ENCODE assay signal across 14 mouse cellular contexts in genomic region chr5:23410718-23411101, GRCm38 (mm10). TPM values are rescaled to one million over a fixed set of nuclear protein-coding genes. Genes with fewer than 3 reads are reported as not detected.
A peak's percentile ranks its signal among the peaks of the same experiment; 100 is the strongest.
DNase-seq lines count a peak whose midpoint lies in the region; ATAC-seq and TF ChIP-seq lines count a peak whose summit lies in the region.
"Had no signal": no experiment of that assay in that cellular context is flagged by ENCODE, and none has a peak within 500 bp of the region (broad histone marks: within the 10 kb centered on the region; RNA-seq: fewer than 3 reads in every experiment).

No protein-coding gene starts in this region.

- H3K4me3 ChIP-seq in embryonic facial prominence, embryonic 13.5 days: no peak overlapping the region
- no peak overlapping the region for H3K4me3 ChIP-seq in embryonic facial prominence, embryonic 10.5 days
- no peak overlapping the region for H3K4me3 ChIP-seq in heart, embryonic 16.5 days (ENCODE audit: low read length)
- H3K4me3 ChIP-seq in limb, embryonic 15.5 days: no peak overlapping the region
- no peak overlapping the region for H3K4me3 ChIP-seq in limb, embryonic 10.5 days
- no peak overlapping the region for H3K4me3 ChIP-seq in heart, postnatal 0 days (ENCODE audit: low read depth, low read length)
- H3K4me3 ChIP-seq: neural tube, embryonic 15.5 days had no signal

- H3K27me3 ChIP-seq in embryonic facial prominence, embryonic 13.5 days: no peaks in the 10 kb centered on the region
- H3K27me3 ChIP-seq in embryonic facial prominence, embryonic 10.5 days (replicated peaks; ENCODE audit: low read depth, poor library complexity, severe bottlenecking): no peaks in the 10 kb centered on the region
- H3K27me3 ChIP-seq in heart, embryonic 16.5 days (ENCODE audit: control insufficient read depth, insufficient read depth, low read length): no peaks in the 10 kb centered on the region
- H3K27me3 ChIP-seq in limb, embryonic 15.5 days: no peaks in the 10 kb centered on the region
- H3K27me3 ChIP-seq in limb, embryonic 10.5 days (ENCODE audit: low read depth, poor library complexity, severe bottlenecking): no peaks in the 10 kb centered on the region
- H3K27me3 ChIP-seq in heart, postnatal 0 days (ENCODE audit: control insufficient read depth, insufficient read depth, low read length): no peaks in the 10 kb centered on the region
- H3K27me3 ChIP-seq: neural tube, embryonic 15.5 days had no signal

- no peak for TF ChIP-seq EP300 in heart, postnatal 0 days (IDR thresholded peaks at IDR 0.05; ENCODE audit: low read depth)

- DNase-seq in embryonic facial prominence, embryonic 10.5 days (ENCODE audit: low spot score): no peak
- no peak for DNase-seq in heart, adult 8-10 months (ENCODE audit: low spot score)
- DNase-seq in limb, embryonic 10.5 days (ENCODE audit: low spot score): no peak
- DNase-seq in heart, postnatal 0 days (ENCODE audit: low spot score): no peak
- no peak for DNase-seq in left cerebral cortex, adult 9 months (ENCODE audit: low spot score in 2 of 2)
- DNase-seq: cerebellum, adult 9-11 months; embryo, embryonic 11 days; lung, adult 2 months; retina, postnatal 1 day; spleen, adult 18-20 months had no signal

- no peak overlapping the region for H3K4me2 ChIP-seq in embryonic facial prominence, embryonic 13.5 days
- peak overlapping the region; percentile 22; the same call in 1 of the 2 replicates for H3K4me2 ChIP-seq in heart, embryonic 16.5 days (ENCODE audit: low read depth, low read length)
- H3K4me2 ChIP-seq in limb, embryonic 15.5 days: no peak overlapping the region
- no peak overlapping the region for H3K4me2 ChIP-seq in heart, postnatal 0 days (ENCODE audit: low read depth, low read length)
- H3K4me2 ChIP-seq: neural tube, embryonic 15.5 days had no signal

- H3K9ac ChIP-seq in embryonic facial prominence, embryonic 13.5 days: no peak overlapping the region
- no peak overlapping the region for H3K9ac ChIP-seq in heart, embryonic 16.5 days (ENCODE audit: low read length)
- no peak overlapping the region for H3K9ac ChIP-seq in limb, embryonic 15.5 days
- no peak overlapping the region for H3K9ac ChIP-seq in heart, postnatal 0 days (replicated peaks; ENCODE audit: low read depth, low read length)
- H3K9ac ChIP-seq: neural tube, embryonic 15.5 days had no signal

- WGBS in embryonic facial prominence, embryonic 13.5 days: 69% methylated on average over 2 of the region's 2 CpGs
- 78% methylated on average over 2 of the region's 2 CpGs for WGBS in embryonic facial prominence, embryonic 10.5 days
- WGBS in heart, embryonic 16.5 days: 67% methylated on average over 2 of the region's 2 CpGs
- WGBS in limb, embryonic 15.5 days: 70% methylated on average over 2 of the region's 2 CpGs
- WGBS in limb, embryonic 10.5 days: 79% methylated on average over 2 of the region's 2 CpGs
- 59% methylated on average over 2 of the region's 2 CpGs for WGBS in heart, postnatal 0 days

- H3K36me3 ChIP-seq in embryonic facial prominence, embryonic 13.5 days: peaks cover 20% of the 10 kb centered on the region
- peaks cover 61% of the 10 kb centered on the region for H3K36me3 ChIP-seq in embryonic facial prominence, embryonic 10.5 days (replicated peaks)
- peaks cover 3% of the 10 kb centered on the region for H3K36me3 ChIP-seq in heart, embryonic 16.5 days (ENCODE audit: control insufficient read depth, insufficient read depth)
- H3K36me3 ChIP-seq in limb, embryonic 15.5 days: peaks cover 18% of the 10 kb centered on the region
- peaks cover 48% of the 10 kb centered on the region for H3K36me3 ChIP-seq in limb, embryonic 10.5 days
- 0 out of 2 replicates have a peak, but pooled peaks cover 5% of the 10 kb centered on the region for H3K36me3 ChIP-seq in heart, postnatal 0 days (replicated peaks; ENCODE audit: control insufficient read depth, insufficient read depth, low read length)

- no peak for ATAC-seq in embryonic facial prominence, embryonic 13.5 days (ENCODE audit: insufficient number of reproducible peaks, insufficient read depth, low FRiP score, low TSS enrichment, low read depth)
- no peak for ATAC-seq in heart, embryonic 16.5 days (replicated peaks; ENCODE audit: extremely low read depth, insufficient read depth, low FRiP score)
- ATAC-seq in limb, embryonic 15.5 days (ENCODE audit: insufficient number of reproducible peaks, low FRiP score, low TSS enrichment, low read depth): no peak
- ATAC-seq in heart, postnatal 0 days (ENCODE audit: insufficient read depth, low read depth): no peak

- H3K27ac ChIP-seq in embryonic facial prominence, embryonic 13.5 days: 0 out of 2 replicates have a peak overlapping the region, but pooled peaks have one; percentile 28
- H3K27ac ChIP-seq in embryonic facial prominence, embryonic 10.5 days (replicated peaks): no peak overlapping the region
- H3K27ac ChIP-seq in heart, embryonic 16.5 days (ENCODE audit: low read length): peak overlapping the region; percentile 57
- H3K27ac ChIP-seq in limb, embryonic 15.5 days: peak overlapping the region; percentile 23; the same call in 1 of the 2 replicates
- H3K27ac ChIP-seq in limb, embryonic 10.5 days: no peak overlapping the region
- peak overlapping the region; percentile 85 for H3K27ac ChIP-seq in heart, postnatal 0 days (ENCODE audit: low read depth)
- H3K27ac ChIP-seq: neural tube, embryonic 15.5 days had no signal

- no peaks in the 10 kb centered on the region for H3K9me3 ChIP-seq in embryonic facial prominence, embryonic 13.5 days
- no peaks in the 10 kb centered on the region for H3K9me3 ChIP-seq in embryonic facial prominence, embryonic 10.5 days
- H3K9me3 ChIP-seq in heart, embryonic 16.5 days (replicated peaks; ENCODE audit: control insufficient read depth, low read length): no peaks in the 10 kb centered on the region
- H3K9me3 ChIP-seq in limb, embryonic 15.5 days: no peaks in the 10 kb centered on the region
- no peaks in the 10 kb centered on the region for H3K9me3 ChIP-seq in limb, embryonic 10.5 days (replicated peaks)
- H3K9me3 ChIP-seq in heart, postnatal 0 days (replicated peaks; ENCODE audit: control insufficient read depth, low read length): no peaks in the 10 kb centered on the region
- H3K9me3 ChIP-seq: neural tube, embryonic 15.5 days had no signal

- H3K4me1 ChIP-seq in embryonic facial prominence, embryonic 13.5 days: peaks cover 57% of the 10 kb centered on the region
- peaks cover 42% of the 10 kb centered on the region for H3K4me1 ChIP-seq in embryonic facial prominence, embryonic 10.5 days
- peaks cover 53% of the 10 kb centered on the region for H3K4me1 ChIP-seq in heart, embryonic 16.5 days (ENCODE audit: control insufficient read depth, insufficient read depth, low read length)
- peaks cover 44% of the 10 kb centered on the region for H3K4me1 ChIP-seq in limb, embryonic 15.5 days
- H3K4me1 ChIP-seq in limb, embryonic 10.5 days: peaks cover 42% of the 10 kb centered on the region
- peaks cover 32% of the 10 kb centered on the region for H3K4me1 ChIP-seq in heart, postnatal 0 days (ENCODE audit: control insufficient read depth, insufficient read depth)

- TF ChIP-seq CTCF in heart, postnatal 0 days (IDR thresholded peaks at IDR 0.05; ENCODE audit: low read depth): no peak

RNA-seq across cellular contexts. Expression of gene Kmt2e, which starts 23.5 kb away (rescaled TPM):
- 123 and 126 TPM in 2 replicates for polyA plus RNA-seq in embryonic facial prominence, embryonic 13.5 days (2015; fragmentation: Nextera tagmentation; extraction: Ambion mirVana)
- polyA plus RNA-seq in embryonic facial prominence, embryonic 10.5 days (2016; fragmentation: Nextera tagmentation; extraction: Ambion mirVana): 86.7 TPM in 2 replicates
- 67.9 and 76.9 TPM in 2 replicates for polyA plus RNA-seq in heart, embryonic 16.5 days (2015; fragmentation: Nextera tagmentation; extraction: Ambion mirVana)
- 10 to 100 TPM; 42.1 to 47.6 (median 44.7) TPM for total RNA-seq in heart, adult 8-10 months (2022)
- polyA plus RNA-seq in limb, embryonic 15.5 days (2015; fragmentation: Nextera tagmentation; extraction: Ambion mirVana): 105 and 109 TPM in 2 replicates
- polyA plus RNA-seq in limb, embryonic 10.5 days (2016; fragmentation: Nextera tagmentation; extraction: Ambion mirVana): 70.0 and 95.4 TPM in 2 replicates
- 31.4 and 34.5 TPM in 2 replicates for total RNA-seq in heart, postnatal 0 days (2014; rRNA removed; ENCODE audit: low replicate concordance)
- polyA plus RNA-seq in heart, postnatal 0 days (2015; fragmentation: Nextera tagmentation; extraction: Ambion mirVana): 55.0 and 55.4 TPM in 2 replicates

Comparison
In these comparisons a context has a peak if more than half of its experiments do, and no peak if none do; other contexts are left out.
1. H3K27ac ChIP-seq: peak in embryonic facial prominence, embryonic 13.5 days (single experiment), heart, embryonic 16.5 days (single experiment), limb, embryonic 15.5 days (single experiment) and heart, postnatal 0 days (single experiment); none in embryonic facial prominence, embryonic 10.5 days (single experiment) and limb, embryonic 10.5 days (single experiment).